21 mouse cellular contexts compared by ENCODE assay signal in genomic region chr14:103832472-103832871, GRCm38 (mm10). TPM values are rescaled to one million over a fixed set of nuclear protein-coding genes. Genes with fewer than 3 reads are reported as not detected.
DNase-seq lines count a peak whose midpoint lies in the region; ATAC-seq and TF ChIP-seq lines count a peak whose summit lies in the region.
"Had no signal": no experiment of that assay in that cellular context is flagged by ENCODE, and none has a peak within 500 bp of the region (broad histone marks: within the 10 kb centered on the region; RNA-seq: fewer than 3 reads in every experiment).

No protein-coding gene starts in this region.

- no peak overlapping the region for H3K4me2 ChIP-seq in heart, embryonic 15.5 days
- H3K4me2 ChIP-seq in kidney, embryonic 15.5 days = no peak overlapping the region
- H3K4me2 ChIP-seq in lung, embryonic 14.5 days = no peak overlapping the region
- H3K4me2 ChIP-seq: embryonic facial prominence, embryonic 12.5 days; hindbrain, embryonic 14.5 days had no signal

- no peaks in the 10 kb centered on the region for H3K36me3 ChIP-seq in heart, embryonic 15.5 days
- no peaks in the 10 kb centered on the region for H3K36me3 ChIP-seq in kidney, embryonic 15.5 days
- no peaks in the 10 kb centered on the region for H3K36me3 ChIP-seq in lung, embryonic 14.5 days (ENCODE audit: insufficient read depth)
- H3K36me3 ChIP-seq: embryonic facial prominence, embryonic 12.5 days had no signal

- WGBS in heart, embryonic 15.5 days = 47% methylated on average over 4 of the region's 4 CpGs
- 52% methylated on average over 4 of the region's 4 CpGs for WGBS in kidney, embryonic 15.5 days
- WGBS in lung, embryonic 14.5 days = 27% methylated on average over 4 of the region's 4 CpGs

- no peaks in the 10 kb centered on the region for H3K9me3 ChIP-seq in heart, embryonic 15.5 days (replicated peaks)
- no peaks in the 10 kb centered on the region for H3K9me3 ChIP-seq in kidney, embryonic 15.5 days (replicated peaks)
- no peaks in the 10 kb centered on the region for H3K9me3 ChIP-seq in lung, embryonic 14.5 days (ENCODE audit: low read depth, low read length)
- H3K9me3 ChIP-seq: embryonic facial prominence, embryonic 12.5 days had no signal

- no peak for TF ChIP-seq CTCF in lung, embryonic 14.5 days (IDR thresholded peaks at IDR 0.05; ENCODE audit: low read depth)

- no peaks in the 10 kb centered on the region for H3K27me3 ChIP-seq in heart, embryonic 15.5 days
- H3K27me3 ChIP-seq in kidney, embryonic 15.5 days = no peaks in the 10 kb centered on the region
- H3K27me3 ChIP-seq in lung, embryonic 14.5 days (ENCODE audit: insufficient read depth, low read length) = no peaks in the 10 kb centered on the region
- H3K27me3 ChIP-seq: embryonic facial prominence, embryonic 12.5 days had no signal

- H3K9ac ChIP-seq in heart, embryonic 15.5 days = no peak overlapping the region
- no peak overlapping the region for H3K9ac ChIP-seq in kidney, embryonic 15.5 days
- H3K9ac ChIP-seq in lung, embryonic 14.5 days = no peak overlapping the region
- H3K9ac ChIP-seq: embryonic facial prominence, embryonic 12.5 days; hindbrain, embryonic 14.5 days had no signal

- H3K27ac ChIP-seq in heart, embryonic 15.5 days = no peak overlapping the region; the same call in 1 of the 2 replicates
- no peak overlapping the region for H3K27ac ChIP-seq in kidney, embryonic 15.5 days
- H3K27ac ChIP-seq in lung, embryonic 14.5 days (ENCODE audit: low read depth) = no peak overlapping the region
- H3K27ac ChIP-seq: embryonic facial prominence, embryonic 12.5 days; hindbrain, embryonic 14.5 days had no signal

- H3K4me3 ChIP-seq in heart, embryonic 15.5 days = no peak overlapping the region
- no peak overlapping the region for H3K4me3 ChIP-seq in kidney, embryonic 15.5 days (replicated peaks)
- H3K4me3 ChIP-seq in lung, embryonic 14.5 days (ENCODE audit: low read depth, low read length) = no peak overlapping the region
- H3K4me3 ChIP-seq: embryonic facial prominence, embryonic 12.5 days had no signal

- DNase-seq in heart, adult 9 months (ENCODE audit: low spot score in 2 of 2) = no peak
- DNase-seq in kidney, adult 9 months = no peak
- DNase-seq in lung, embryonic 14.5 days = peak; percentile 26
- no peak for DNase-seq in lung, postnatal 36 days
- DNase-seq: adrenal gland, postnatal 25 days; B cell, adult 2 months; cerebellum, adult 11-12 months; cerebellum, adult 9-11 months; embryo, embryonic 11 days; gastrocnemius, postnatal 14 days; kidney, adult 2 months; layer of hippocampus, postnatal 36 days; left cerebral cortex, postnatal 4 days; lung, postnatal 10 days; midbrain, embryonic 14.5 days; thymus, postnatal 4 days had no signal

- ATAC-seq in heart, embryonic 15.5 days (replicated peaks; ENCODE audit: insufficient number of reproducible peaks, insufficient read depth, low FRiP score, low read depth) = peak; percentile 74
- 0 out of 2 replicates have a peak, but pooled peaks have one; percentile 35 for ATAC-seq in kidney, embryonic 15.5 days (replicated peaks; ENCODE audit: low FRiP score)
- peak; percentile 48; the same call in 1 of the 2 replicates for ATAC-seq in lung, embryonic 14.5 days (ENCODE audit: insufficient read depth)
- ATAC-seq: forebrain, embryonic 14.5 days had no signal

- peaks cover 7% of the 10 kb centered on the region for H3K4me1 ChIP-seq in heart, embryonic 15.5 days (replicated peaks)
- H3K4me1 ChIP-seq in kidney, embryonic 15.5 days = peaks cover 17% of the 10 kb centered on the region
- peaks cover 21% of the 10 kb centered on the region; the same call in 1 of the 2 replicates for H3K4me1 ChIP-seq in lung, embryonic 14.5 days (ENCODE audit: insufficient read depth)
- H3K4me1 ChIP-seq: embryonic facial prominence, embryonic 12.5 days had no signal

RNA-seq across cellular contexts. Expression of gene Ednrb, which starts 11.7 kb away (rescaled TPM):
- 70.4 and 73.8 TPM in 2 replicates for polyA plus RNA-seq in heart, embryonic 15.5 days (2015; fragmentation: Nextera tagmentation; extraction: Ambion mirVana)
- polyA plus RNA-seq in kidney, embryonic 15.5 days (2015; fragmentation: Nextera tagmentation; extraction: Ambion mirVana) = 47.2 and 48.2 TPM in 2 replicates
- 136 and 144 TPM in 2 replicates for polyA plus RNA-seq in lung, embryonic 14.5 days (2014; fragmentation: Nextera tagmentation; extraction: Ambion mirVana)
